Mouse (Mus musculus) retina, postnatal 7 days (tissue): ENCODE data around the gene Gm11273.
A peak's percentile ranks its signal among the peaks of the same experiment; 100 is the strongest.
"Not testable (repeated sequence)": the region's sequence is repeated elsewhere in the genome, so short reads cannot be mapped to it uniquely, and the experiment has no call there.

Experiments used
- DNase-seq: peaks from one replicate; pipeline ENCODE4 v3.0.0-alpha.2; 2012; ENCODE audit warnings: low read depth, low spot score

The Gm11273 gene

GRCm38 (mm10) chr13:21501182-21501581 lies at the start of gene Gm11273:
Gene Gm11273, minus strand, starts transcription at chr13:21501418.
- DNase-seq, result not testable (repeated sequence)

- DNase-seq, result no peak
Observed at GRCm38 (mm10) chr13:21550416-21551110, 49.3 kb upstream of the Gm11273 start.

GRCm38 (mm10) chr13:21549487-21549886 lies 48.3 kb upstream of the Gm11273 start:
- no peak for DNase-seq

- no peak for DNase-seq
Observed at GRCm38 (mm10) chr13:21542708-21543107, 41.5 kb upstream of the Gm11273 start, which contains the start of gene Olfr1366. Gene Olfr1366, minus strand, starts transcription at chr13:21542808.

GRCm38 (mm10) chr13:21530781-21531201 lies 29.6 kb upstream of the Gm11273 start, which contains the start of gene Zkscan8:
Gene Zkscan8, minus strand, starts transcription at chr13:21531120.
- DNase-seq, result peak; percentile 82

- no peak for DNase-seq
Observed at GRCm38 (mm10) chr13:21530136-21530535, 28.9 kb upstream of the Gm11273 start.

GRCm38 (mm10) chr13:21506221-21506649 lies 5.0 kb upstream of the Gm11273 start:
- DNase-seq, result peak; percentile 74

- DNase-seq, result no peak
Observed at GRCm38 (mm10) chr13:21502296-21502695, 1.1 kb upstream of the Gm11273 start.

- DNase-seq, result no peak
Observed at GRCm38 (mm10) chr13:21495080-21495479, 6.1 kb downstream of the Gm11273 start, which contains the start of gene AK157302. Gene AK157302, plus strand, starts transcription at chr13:21495223.

GRCm38 (mm10) chr13:21492847-21493246 lies 8.4 kb downstream of the Gm11273 start:
- no peak for DNase-seq

- DNase-seq, result no peak
Observed at GRCm38 (mm10) chr13:21486881-21487280, 14.3 kb downstream of the Gm11273 start.

- peak; percentile 65 for DNase-seq
Observed at GRCm38 (mm10) chr13:21478759-21479670, 22.2 kb downstream of the Gm11273 start, which contains the start of the genes Zkscan4 and Gm10065. Gene Zkscan4, plus strand, starts transcription at chr13:21478907. Gene Gm10065, minus strand, starts transcription at chr13:21479441.

GRCm38 (mm10) chr13:21472427-21472826 lies 28.8 kb downstream of the Gm11273 start:
- no peak for DNase-seq

GRCm38 (mm10) chr13:21469097-21469496 lies 32.1 kb downstream of the Gm11273 start:
- no peak for DNase-seq

- DNase-seq, result peak; percentile 81
Observed at GRCm38 (mm10) chr13:21468061-21469019, 32.9 kb downstream of the Gm11273 start, which contains the start of gene Nkapl. Gene Nkapl, minus strand, starts transcription at chr13:21468509.

- no peak for DNase-seq
Observed at GRCm38 (mm10) chr13:21467336-21467735, 33.9 kb downstream of the Gm11273 start.

- not testable (repeated sequence) for DNase-seq
Observed at GRCm38 (mm10) chr13:21462516-21462915, 38.7 kb downstream of the Gm11273 start.

- no peak for DNase-seq
Observed at GRCm38 (mm10) chr13:21456347-21456746, 44.9 kb downstream of the Gm11273 start.

- DNase-seq, result no peak
Observed at GRCm38 (mm10) chr13:21454133-21454532, 47.1 kb downstream of the Gm11273 start.

- peak; percentile 74 for DNase-seq
Observed at GRCm38 (mm10) chr13:21453449-21453848, 47.8 kb downstream of the Gm11273 start, which contains the start of gene Zscan26. Gene Zscan26, minus strand, starts transcription at chr13:21453730.

GRCm38 (mm10) chr13:21453042-21453441 lies 48.2 kb downstream of the Gm11273 start:
- DNase-seq, result no peak
